Mouse (Mus musculus): ENCODE measurements around the gene Clpsl2.

- TF ChIP-seq CTCF (IDR thresholded peaks at IDR 0.05; ENCODE audit: extremely low read depth, insufficient read depth, low read length) (no peak), POLR2A (IDR thresholded peaks at IDR 0.05; ENCODE audit: extremely low read depth, insufficient read depth, low read length) (no peak)
These were observed 41.4 kb downstream of the Clpsl2 start for GRCm38 (mm10) chr17:28590596-28590995.
